Mouse (Mus musculus) thymus, postnatal 36 days (tissue): ENCODE measurements around the gene Bco1.

ENCODE experiments used
- DNase-seq, 2 experiments: peaks; one replicate each; pipeline ENCODE4 v3.0.0; 2022; ENCODE audit warnings: mixed read lengths in 2 of 2

Gene Bco1

GRCm38 (mm10) chr8:117094053-117094452 is 1.6 kb upstream of the Bco1 start:
- DNase-seq = no peak

- DNase-seq = no peak
Measured at GRCm38 (mm10) chr8:117097051-117097563, 1.5 kb downstream of the Bco1 start.

GRCm38 (mm10) chr8:117097564-117098191 is 2.0 kb downstream of the Bco1 start:
- no peak for DNase-seq

- DNase-seq = peak; percentile 78 to 82
Measured at GRCm38 (mm10) chr8:117107533-117107932, 11.9 kb downstream of the Bco1 start.

- DNase-seq = peak; percentile 15 to 27
Measured at GRCm38 (mm10) chr8:117109018-117109711, 13.5 kb downstream of the Bco1 start.

GRCm38 (mm10) chr8:117109801-117110390 is 14.2 kb downstream of the Bco1 start:
- DNase-seq = peak; percentile 41 to 45

GRCm38 (mm10) chr8:117111641-117112040 is 16.0 kb downstream of the Bco1 start:
- DNase-seq = no peak

- no peak for DNase-seq
Measured at GRCm38 (mm10) chr8:117112261-117112660, 16.6 kb downstream of the Bco1 start.

GRCm38 (mm10) chr8:117115094-117115493 is 19.4 kb downstream of the Bco1 start:
- no peak for DNase-seq

GRCm38 (mm10) chr8:117115676-117116446 is 20.2 kb downstream of the Bco1 start:
- DNase-seq = peak in 1 of 2 experiments; percentile 24

GRCm38 (mm10) chr8:117116534-117116933 is 20.9 kb downstream of the Bco1 start:
- no peak for DNase-seq

- no peak for DNase-seq
Measured at GRCm38 (mm10) chr8:117118409-117118808, 22.8 kb downstream of the Bco1 start.

- no peak for DNase-seq
Measured at GRCm38 (mm10) chr8:117121277-117121676, 25.6 kb downstream of the Bco1 start.

GRCm38 (mm10) chr8:117123850-117124633 is 28.4 kb downstream of the Bco1 start:
- no peak for DNase-seq

- DNase-seq = no peak
Measured at GRCm38 (mm10) chr8:117125854-117126253, 30.2 kb downstream of the Bco1 start.

- no peak for DNase-seq
Measured at GRCm38 (mm10) chr8:117126411-117126810, 30.8 kb downstream of the Bco1 start.

- no peak for DNase-seq
Measured at GRCm38 (mm10) chr8:117127063-117127462, 31.4 kb downstream of the Bco1 start.

GRCm38 (mm10) chr8:117133702-117134101 is 38.0 kb downstream of the Bco1 start:
- DNase-seq = no peak

- no peak for DNase-seq
Measured at GRCm38 (mm10) chr8:117136351-117136750, 40.7 kb downstream of the Bco1 start.

- no peak for DNase-seq
Measured at GRCm38 (mm10) chr8:117136763-117137162, 41.1 kb downstream of the Bco1 start.

GRCm38 (mm10) chr8:117137357-117137756 is 41.7 kb downstream of the Bco1 start:
- DNase-seq = no peak

GRCm38 (mm10) chr8:117148520-117148919 is 52.9 kb downstream of the Bco1 start:
- no peak for DNase-seq
